In genomic region chr4:128806043-128806826, GRCm38 (mm10) we compare ENCODE assay signal across 8 mouse cellular contexts. TPM values are rescaled to one million over a fixed set of nuclear protein-coding genes. Genes with fewer than 3 reads are reported as not detected.
DNase-seq lines count a peak whose midpoint lies in the region; ATAC-seq and TF ChIP-seq lines count a peak whose summit lies in the region.

Gene Zfp362 (minus strand): TSS chr4:128806045.

- H3K27me3 ChIP-seq in kidney, embryonic 14.5 days (ENCODE audit: control insufficient read depth, insufficient read depth, low read length), result no peaks in the 10 kb centered on the region
- no peaks in the 10 kb centered on the region for H3K27me3 ChIP-seq in forebrain, embryonic 14.5 days (replicated peaks; ENCODE audit: control insufficient read depth, insufficient read depth, low read length)
- H3K27me3 ChIP-seq in hindbrain, embryonic 12.5 days, result no peaks in the 10 kb centered on the region
- no peaks in the 10 kb centered on the region for H3K27me3 ChIP-seq in limb, embryonic 11.5 days (ENCODE audit: control insufficient read depth, insufficient read depth, low read length)
- no peaks in the 10 kb centered on the region for H3K27me3 ChIP-seq in midbrain, embryonic 14.5 days (ENCODE audit: control insufficient read depth, insufficient read depth, low read length)
- no peaks in the 10 kb centered on the region for H3K27me3 ChIP-seq in stomach, embryonic 16.5 days (ENCODE audit: control insufficient read depth, insufficient read depth, low read length)

- H3K4me2 ChIP-seq in kidney, embryonic 14.5 days (replicated peaks; ENCODE audit: low read depth, low read length), result peak within 1 kb of the TSS; percentile 85
- peak within 1 kb of the TSS; percentile 74 for H3K4me2 ChIP-seq in forebrain, embryonic 14.5 days (ENCODE audit: low read length)
- H3K4me2 ChIP-seq in hindbrain, embryonic 12.5 days (replicated peaks), result peak within 1 kb of the TSS; percentile 97
- peak within 1 kb of the TSS; percentile 88 for H3K4me2 ChIP-seq in limb, embryonic 11.5 days (ENCODE audit: low read depth, severe bottlenecking)
- peak within 1 kb of the TSS; percentile 97 for H3K4me2 ChIP-seq in midbrain, embryonic 14.5 days (ENCODE audit: low read length)
- H3K4me2 ChIP-seq in stomach, embryonic 16.5 days (ENCODE audit: low read depth, low read length), result peak within 1 kb of the TSS; percentile 83

- no peak for TF ChIP-seq CTCF in bone marrow macrophage, adult 2 months (IDR thresholded peaks at IDR 0.05; ENCODE audit: low read depth, low read length)

- peak within 1 kb of the TSS; percentile 99 for H3K9ac ChIP-seq in kidney, embryonic 14.5 days (ENCODE audit: low read depth, low read length)
- H3K9ac ChIP-seq in forebrain, embryonic 14.5 days (ENCODE audit: low read length), result peak within 1 kb of the TSS; percentile 98
- peak within 1 kb of the TSS; percentile 100 for H3K9ac ChIP-seq in hindbrain, embryonic 12.5 days
- H3K9ac ChIP-seq in limb, embryonic 11.5 days (ENCODE audit: low read length), result peak within 1 kb of the TSS; percentile 99
- H3K9ac ChIP-seq in midbrain, embryonic 14.5 days (replicated peaks; ENCODE audit: low read length), result peak within 1 kb of the TSS; percentile 97
- H3K9ac ChIP-seq in stomach, embryonic 16.5 days (ENCODE audit: low read length), result peak within 1 kb of the TSS; percentile 100

- peak within 1 kb of the TSS; percentile 75 for H3K4me3 ChIP-seq in kidney, embryonic 14.5 days (ENCODE audit: low read length)
- H3K4me3 ChIP-seq in bone marrow macrophage, adult 2 months (ENCODE audit: insufficient read depth, low read length), result peak within 1 kb of the TSS; percentile 90
- peak within 1 kb of the TSS; percentile 72 for H3K4me3 ChIP-seq in forebrain, embryonic 14.5 days (ENCODE audit: low read depth, low read length)
- peak within 1 kb of the TSS; percentile 85 for H3K4me3 ChIP-seq in hindbrain, embryonic 12.5 days
- peak within 1 kb of the TSS; percentile 57 for H3K4me3 ChIP-seq in limb, embryonic 11.5 days (ENCODE audit: low read depth, low read length)
- H3K4me3 ChIP-seq in midbrain, embryonic 14.5 days (replicated peaks; ENCODE audit: low read depth, low read length), result peak within 1 kb of the TSS; percentile 69
- H3K4me3 ChIP-seq in stomach, embryonic 16.5 days (replicated peaks; ENCODE audit: low read length), result peak within 1 kb of the TSS; percentile 87

- ATAC-seq in kidney, embryonic 14.5 days (ENCODE audit: low FRiP score, low TSS enrichment), result peak; percentile 75
- peak; percentile 65 for ATAC-seq in forebrain, embryonic 14.5 days
- ATAC-seq in hindbrain, embryonic 12.5 days (ENCODE audit: low FRiP score), result peak; percentile 59
- ATAC-seq in limb, embryonic 11.5 days (ENCODE audit: insufficient number of reproducible peaks, low FRiP score, low TSS enrichment, low read depth), result peak; percentile 54
- ATAC-seq in midbrain, embryonic 14.5 days (ENCODE audit: low FRiP score, low TSS enrichment), result peak; percentile 55
- ATAC-seq in stomach, embryonic 16.5 days (ENCODE audit: insufficient read depth, low FRiP score), result peak; percentile 59

- no peak for DNase-seq in kidney, adult 18-20 months
- peak; percentile 69 for DNase-seq in forebrain, embryonic 14.5 days (ENCODE audit: low spot score)
- peak; percentile 72 for DNase-seq in limb, embryonic 11.5 days (ENCODE audit: low spot score)
- DNase-seq in midbrain, embryonic 14.5 days, result peak; percentile 84

- H3K36me3 ChIP-seq in kidney, embryonic 14.5 days (ENCODE audit: control insufficient read depth, insufficient read depth, low read length), result no peaks in the 10 kb centered on the region
- no peaks in the 10 kb centered on the region for H3K36me3 ChIP-seq in forebrain, embryonic 14.5 days (ENCODE audit: control insufficient read depth, insufficient read depth, low read length)
- H3K36me3 ChIP-seq in hindbrain, embryonic 12.5 days, result no peaks in the 10 kb centered on the region; the same call in 1 of the 2 replicates
- H3K36me3 ChIP-seq in limb, embryonic 11.5 days (ENCODE audit: control insufficient read depth, insufficient read depth, low read length), result no peaks in the 10 kb centered on the region
- H3K36me3 ChIP-seq in midbrain, embryonic 14.5 days (ENCODE audit: control insufficient read depth, insufficient read depth, low read length), result no peaks in the 10 kb centered on the region
- no peaks in the 10 kb centered on the region for H3K36me3 ChIP-seq in stomach, embryonic 16.5 days (ENCODE audit: control insufficient read depth, insufficient read depth, low read length)

- H3K4me1 ChIP-seq in kidney, embryonic 14.5 days (ENCODE audit: control insufficient read depth, insufficient read depth, low read length), result peaks cover 37% of the 10 kb centered on the region
- H3K4me1 ChIP-seq in bone marrow macrophage, adult 2 months (ENCODE audit: control insufficient read depth, insufficient read depth, low read length), result peaks cover 29% of the 10 kb centered on the region
- H3K4me1 ChIP-seq in forebrain, embryonic 14.5 days (ENCODE audit: control insufficient read depth, insufficient read depth, low read length), result peaks cover 24% of the 10 kb centered on the region
- H3K4me1 ChIP-seq in hindbrain, embryonic 12.5 days, result peaks cover 42% of the 10 kb centered on the region
- peaks cover 23% of the 10 kb centered on the region for H3K4me1 ChIP-seq in limb, embryonic 11.5 days (ENCODE audit: control insufficient read depth, insufficient read depth, low read length)
- H3K4me1 ChIP-seq in midbrain, embryonic 14.5 days (ENCODE audit: control insufficient read depth, insufficient read depth, low read length), result peaks cover 29% of the 10 kb centered on the region
- H3K4me1 ChIP-seq in stomach, embryonic 16.5 days (ENCODE audit: control insufficient read depth, insufficient read depth, low read length), result peaks cover 33% of the 10 kb centered on the region

- WGBS in kidney, embryonic 14.5 days, result 0% methylated on average over 66 of the region's 111 CpGs
- under 1% methylated on average over 47 of the region's 111 CpGs for WGBS in forebrain, embryonic 14.5 days
- WGBS in hindbrain, embryonic 12.5 days, result 1% methylated on average over 44 of the region's 111 CpGs
- WGBS in limb, embryonic 11.5 days, result 1% methylated on average over 44 of the region's 111 CpGs
- whole genome bisulfite sequencing in midbrain, embryonic 14.5 days, result 0% methylated on average over 72 of the region's 111 CpGs
- under 1% methylated on average over 80 of the region's 111 CpGs for WGBS in stomach, embryonic 16.5 days

- H3K27ac ChIP-seq in kidney, embryonic 14.5 days (ENCODE audit: low read depth, low read length), result peak within 1 kb of the TSS; percentile 97
- peak within 1 kb of the TSS; percentile 57 for H3K27ac ChIP-seq in bone marrow macrophage, adult 2 months (ENCODE audit: insufficient read depth, low read depth, low read length)
- H3K27ac ChIP-seq in forebrain, embryonic 14.5 days (ENCODE audit: low read depth, low read length), result peak within 1 kb of the TSS; percentile 97
- peak within 1 kb of the TSS; percentile 98 for H3K27ac ChIP-seq in hindbrain, embryonic 12.5 days
- H3K27ac ChIP-seq in limb, embryonic 11.5 days (replicated peaks; ENCODE audit: low read depth, low read length), result peak within 1 kb of the TSS; percentile 99
- peak within 1 kb of the TSS; percentile 97 for H3K27ac ChIP-seq in midbrain, embryonic 14.5 days (replicated peaks; ENCODE audit: low read depth, low read length)
- peak within 1 kb of the TSS; percentile 98 for H3K27ac ChIP-seq in stomach, embryonic 16.5 days (ENCODE audit: low read length)

- no peak for TF ChIP-seq POLR2A in bone marrow macrophage, adult 2 months (IDR thresholded peaks at IDR 0.05; ENCODE audit: borderline replicate concordance, low read depth, low read length)

- no peaks in the 10 kb centered on the region for H3K9me3 ChIP-seq in kidney, embryonic 14.5 days (ENCODE audit: control insufficient read depth, low read length)
- H3K9me3 ChIP-seq in forebrain, embryonic 14.5 days (replicated peaks; ENCODE audit: control insufficient read depth, low read length), result no peaks in the 10 kb centered on the region
- H3K9me3 ChIP-seq in hindbrain, embryonic 12.5 days (replicated peaks), result no peaks in the 10 kb centered on the region
- no peaks in the 10 kb centered on the region for H3K9me3 ChIP-seq in limb, embryonic 11.5 days (ENCODE audit: control insufficient read depth, low read length)
- no peaks in the 10 kb centered on the region for H3K9me3 ChIP-seq in midbrain, embryonic 14.5 days (ENCODE audit: control insufficient read depth, low read length)
- no peaks in the 10 kb centered on the region for H3K9me3 ChIP-seq in stomach, embryonic 16.5 days (replicated peaks; ENCODE audit: control insufficient read depth, low read length)

RNA-seq across cellular contexts. Expression of gene Zfp362, which starts in this region (rescaled TPM):
- 33.4 and 37.8 TPM in 2 replicates for polyA plus RNA-seq in kidney, embryonic 14.5 days (2014; fragmentation: Nextera tagmentation; extraction: Ambion mirVana)
- 17.6 and 21.3 TPM in 2 replicates for polyA plus RNA-seq in bone marrow macrophage, adult 2 months (2012; ENCODE audit: insufficient read depth, insufficient read length, missing spikeins)
- 26.1 and 31.3 TPM in 2 replicates for polyA plus RNA-seq in forebrain, embryonic 14.5 days (2014; fragmentation: Nextera tagmentation; extraction: Ambion mirVana)
- polyA plus RNA-seq in hindbrain, embryonic 12.5 days (2016; fragmentation: Nextera tagmentation; extraction: Ambion mirVana), result 44.3 and 44.7 TPM in 2 replicates
- polyA plus RNA-seq in limb, embryonic 11.5 days (2014; fragmentation: Nextera tagmentation; extraction: Ambion mirVana), result 44.7 TPM in 2 replicates
- 28.3 and 35.7 TPM in 2 replicates for polyA plus RNA-seq in midbrain, embryonic 14.5 days (2014; fragmentation: Nextera tagmentation; extraction: Ambion mirVana)
- 24.6 and 26.0 TPM in 2 replicates for polyA plus RNA-seq in stomach, embryonic 16.5 days (2015; fragmentation: Nextera tagmentation; extraction: Ambion mirVana)
